Mouse (Mus musculus) midbrain, embryonic 13.5 days (tissue): ENCODE results near the gene Pltp. TPM values are rescaled to one million over a fixed set of nuclear protein-coding genes. Genes with fewer than 3 reads are reported as not detected.
A peak's percentile ranks its signal among the peaks of the same experiment; 100 is the strongest.

ENCODE experiments used
- ATAC-seq: fragments of 200-750 bp; cut with Nextera tagmentation; 2 replicates; pipeline ENCODE4 v1.8.0; 2017; ENCODE audit warnings: mild to moderate bottlenecking, moderate TSS enrichment, moderate library complexity
- H3K27ac ChIP-seq: fragments of 300-500 bp; sonication (generic); 2 replicates; pipeline ENCODE4 v1.5.1; 2015; ENCODE audit warnings: inconsistent platforms, mild to moderate bottlenecking, moderate library complexity
- H3K27me3 ChIP-seq: fragments of 300-500 bp; sonication (generic); 2 replicates; pipeline ENCODE4 v1.6.1; 2015; ENCODE audit warnings: mild to moderate bottlenecking, inconsistent platforms
- H3K36me3 ChIP-seq: fragments of 300-500 bp; sonication (generic); 2 replicates; pipeline ENCODE4 v1.6.1; 2015; ENCODE audit warnings: mild to moderate bottlenecking, inconsistent platforms
- H3K4me1 ChIP-seq: fragments of 300-500 bp; sonication (generic); replicated peaks from 2 replicates; pipeline ENCODE4 v1.6.1; 2015; ENCODE audit warnings: inconsistent platforms
- H3K4me2 ChIP-seq: fragments of 300-500 bp; sonication (generic); replicated peaks from 2 replicates; pipeline ENCODE4 v1.6.1; 2015; ENCODE audit warnings: moderate library complexity, mild to moderate bottlenecking, inconsistent platforms
- H3K4me3 ChIP-seq: fragments of 300-500 bp; sonication (generic); replicated peaks from 2 replicates; pipeline ENCODE4 v1.5.1; 2015; ENCODE audit warnings: mild to moderate bottlenecking, inconsistent platforms
- H3K9ac ChIP-seq: fragments of 300-500 bp; sonication (generic); replicated peaks from 2 replicates; pipeline ENCODE4 v1.6.1; 2015; ENCODE audit warnings: mild to moderate bottlenecking, inconsistent platforms
- H3K9me3 ChIP-seq: fragments of 300-500 bp; sonication (generic); 2 replicates; pipeline ENCODE4 v1.6.1; 2016; ENCODE audit warnings: mild to moderate bottlenecking, inconsistent platforms
- WGBS: fragments of 180-500 bp; shearing (Covaris S2); methylation state at CpG from one replicate; pipeline ENCODE4 v1.1.7; 2015; 5-methylcytosine and 5-hydroxymethylcytosine counted together
- polyA plus RNA-seq: library from polyadenylated mRNA; unstranded; fragments of >200 nt; fragmentation: Nextera tagmentation; extraction: Ambion mirVana; gene quantifications from 2 replicates; pipeline ENCODE4 v1.2.1, GENCODE M21; 2015

The Pltp gene
- 69.1 and 96.1 TPM in 2 replicates for polyA plus RNA-seq

DNA sequence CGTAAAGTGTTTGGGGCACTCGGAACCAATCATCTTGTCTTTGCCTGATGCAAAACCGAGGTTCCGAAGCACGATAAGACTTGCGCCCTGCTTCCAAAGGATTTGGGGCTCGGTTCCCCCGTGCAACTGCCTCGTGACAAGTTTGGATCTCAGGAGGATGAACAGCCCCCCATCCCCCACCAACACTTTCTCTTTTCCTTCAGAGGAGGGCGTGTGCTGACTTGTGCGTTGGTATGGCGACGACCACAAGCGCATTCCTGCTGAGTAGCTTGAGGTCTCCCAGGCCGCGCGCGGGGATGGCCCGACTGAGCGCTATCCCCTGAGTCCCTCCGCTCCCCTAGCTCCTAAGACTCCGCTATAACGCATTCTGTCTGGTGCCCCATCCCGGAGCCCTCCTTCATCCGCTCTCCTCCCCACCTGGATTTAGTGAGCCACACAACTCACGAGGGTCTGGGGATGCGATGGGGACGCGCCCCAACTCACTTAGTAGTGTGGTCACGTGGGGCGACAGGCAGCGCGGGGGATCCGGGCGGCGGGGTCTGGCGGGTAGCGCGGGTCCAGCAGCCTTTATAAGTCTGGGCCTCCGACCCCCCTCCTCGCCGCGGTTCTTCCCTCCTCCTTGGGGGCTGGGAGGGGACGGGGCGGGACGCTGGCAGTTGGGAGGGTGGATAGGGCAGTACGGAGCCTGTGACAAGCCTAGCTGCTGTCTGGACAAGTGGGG lies at the start of gene Pltp:
Gene Pltp (minus strand): TSS at position 611 of the 721 bp plus-strand sequence.
- peak; percentile 84 for ATAC-seq
- peaks cover 49% of the 10 kb centered on the region for H3K27me3 ChIP-seq
- no peaks in the 10 kb centered on the region for H3K9me3 ChIP-seq
- peak within 1 kb of the TSS; percentile 30; the same call in 1 of the 2 replicates for H3K27ac ChIP-seq
- H3K4me3 ChIP-seq, result peak within 1 kb of the TSS; percentile 48
- peak within 1 kb of the TSS; percentile 93 for H3K4me2 ChIP-seq
- under 1% methylated on average over 47 of the region's 47 CpGs for WGBS
- peak within 1 kb of the TSS; percentile 68 for H3K9ac ChIP-seq
- H3K4me1 ChIP-seq, result peaks cover 24% of the 10 kb centered on the region
- no peaks in the 10 kb centered on the region for H3K36me3 ChIP-seq

DNA sequence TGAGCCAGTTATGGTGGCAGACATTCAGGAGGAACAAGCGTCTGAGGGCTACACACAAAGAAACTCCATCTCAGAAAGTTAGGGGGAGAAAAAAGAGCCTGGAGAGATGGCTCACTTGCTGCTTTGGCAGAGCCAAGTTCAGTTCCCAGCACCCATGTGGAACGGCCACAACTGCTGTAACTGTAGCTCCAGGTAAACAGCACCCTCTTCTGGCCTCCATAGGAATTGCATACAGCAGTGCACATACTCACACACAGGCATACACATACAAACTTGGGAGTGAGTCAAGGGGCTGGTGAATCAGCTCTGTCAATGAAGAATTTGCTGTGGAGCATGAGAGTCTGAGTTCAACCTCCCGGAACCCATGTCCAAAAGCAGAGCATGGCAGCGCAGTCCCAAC lies 48.6 kb upstream of the Pltp start:
- Histone ChIP-seq H3K4me2 (no peak overlapping the region), H3K9ac (no peak overlapping the region), H3K4me1 (peaks cover 21% of the 10 kb centered on the region), H3K36me3 (peaks cover 81% of the 10 kb centered on the region), H3K27me3 (no peaks in the 10 kb centered on the region), H3K9me3 (peaks cover 11% of the 10 kb centered on the region), H3K4me3 (no peak overlapping the region), H3K27ac (no peak overlapping the region)
- WGBS, result over 99% methylated on average over 4 of the region's 4 CpGs
- ATAC-seq, result no peak

DNA sequence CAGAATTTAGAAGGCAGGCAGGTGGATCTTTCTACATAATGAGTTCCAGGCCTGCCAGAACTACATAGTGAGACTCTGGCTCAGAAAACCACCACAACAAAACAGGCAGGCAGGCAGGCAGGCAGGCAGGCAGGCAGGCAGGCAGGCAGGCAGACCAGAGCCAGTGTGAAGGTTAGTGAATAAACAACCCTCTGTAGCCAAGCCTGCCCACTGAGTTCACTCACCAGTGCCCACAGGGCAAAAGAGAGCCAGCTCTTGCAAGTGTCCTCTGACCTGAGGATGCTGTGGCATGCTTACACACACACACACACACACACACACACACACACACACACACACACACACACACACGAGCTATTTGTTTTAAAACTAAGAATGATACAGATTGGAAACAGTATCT lies 46.0 kb upstream of the Pltp start:
- WGBS, result 100% methylated on average over 1 of the region's 1 CpGs

DNA sequence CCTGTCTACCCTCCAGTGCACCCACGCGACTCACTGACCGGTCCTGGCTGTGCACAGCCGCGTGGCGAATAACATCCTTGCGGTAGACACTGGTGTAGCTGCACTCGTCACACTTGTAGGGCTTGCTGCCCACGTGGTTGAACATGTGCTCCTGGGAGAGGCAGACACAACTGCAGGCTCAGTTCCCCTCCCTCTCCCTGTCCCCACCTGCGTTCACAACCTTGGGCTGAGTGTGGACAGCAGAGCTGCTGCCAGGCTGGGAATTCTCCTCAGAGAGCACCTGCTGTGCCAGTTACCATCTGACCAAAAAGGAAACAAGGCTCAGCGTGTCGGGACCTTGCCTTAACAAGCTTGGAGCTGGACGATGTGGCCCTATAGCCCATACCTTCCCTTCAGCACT lies 43.9 kb upstream of the Pltp start:
- H3K27ac ChIP-seq, result no peak overlapping the region
- 95% methylated on average over 13 of the region's 13 CpGs for WGBS
- peaks cover 96% of the 10 kb centered on the region for H3K36me3 ChIP-seq
- no peaks in the 10 kb centered on the region for H3K4me1 ChIP-seq
- no peaks in the 10 kb centered on the region for H3K27me3 ChIP-seq
- H3K4me2 ChIP-seq, result no peak overlapping the region
- H3K4me3 ChIP-seq, result no peak overlapping the region
- no peak for ATAC-seq
- peaks cover 4% of the 10 kb centered on the region for H3K9me3 ChIP-seq
- no peak overlapping the region for H3K9ac ChIP-seq

More for the DNA sequence above, 46.0 kb upstream of the Pltp start:
- Histone ChIP-seq H3K36me3 (peaks cover 96% of the 10 kb centered on the region), H3K9ac (no peak overlapping the region), H3K4me1 (no peaks in the 10 kb centered on the region), H3K9me3 (peaks cover 11% of the 10 kb centered on the region), H3K4me2 (no peak overlapping the region), H3K27me3 (no peaks in the 10 kb centered on the region), H3K4me3 (no peak overlapping the region), H3K27ac (no peak overlapping the region)
- ATAC-seq, result no peak

DNA sequence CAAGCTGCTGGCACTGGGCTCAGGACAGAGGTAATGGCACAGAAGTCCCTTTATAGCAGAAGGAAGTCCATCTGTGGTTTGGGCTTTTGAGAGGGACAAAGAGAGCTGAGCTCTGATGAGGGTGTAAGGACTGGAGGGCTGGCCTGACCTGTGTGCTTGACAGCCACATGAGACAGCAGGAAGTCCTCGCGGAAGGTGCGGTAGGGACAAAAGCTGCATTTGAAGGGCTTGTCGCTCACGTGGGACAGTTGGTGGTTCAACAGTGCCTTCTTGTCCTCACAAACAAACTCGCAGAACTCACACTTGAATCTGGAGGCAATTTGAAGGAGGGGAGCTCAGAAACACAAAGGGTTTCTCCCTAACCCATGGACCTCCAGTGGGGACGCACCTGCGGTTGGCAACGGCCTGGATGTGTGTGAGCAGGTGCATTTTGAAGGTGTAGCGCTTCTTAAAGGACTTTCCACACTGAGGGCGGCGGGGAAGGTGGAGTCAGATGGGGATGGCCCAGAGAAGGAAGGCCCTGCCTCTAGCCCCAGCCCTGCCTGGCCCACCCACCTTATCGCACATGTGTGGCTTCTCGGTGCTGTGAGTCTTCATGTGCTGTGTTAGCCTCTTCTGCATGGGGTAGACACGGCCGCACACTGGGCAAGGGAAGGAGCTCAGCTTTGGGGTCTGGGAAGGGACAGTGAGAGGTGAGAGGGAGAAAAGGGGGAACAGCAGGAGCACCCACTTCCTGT lies 42.4 kb upstream of the Pltp start:
- Histone ChIP-seq H3K36me3 (peaks cover 96% of the 10 kb centered on the region), H3K4me1 (no peaks in the 10 kb centered on the region), H3K4me2 (no peak overlapping the region), H3K9me3 (no peaks in the 10 kb centered on the region), H3K27me3 (no peaks in the 10 kb centered on the region), H3K9ac (no peak overlapping the region), H3K27ac (no peak overlapping the region), H3K4me3 (no peak overlapping the region)
- no peak for ATAC-seq
- 94% methylated on average over 16 of the region's 16 CpGs for WGBS

DNA sequence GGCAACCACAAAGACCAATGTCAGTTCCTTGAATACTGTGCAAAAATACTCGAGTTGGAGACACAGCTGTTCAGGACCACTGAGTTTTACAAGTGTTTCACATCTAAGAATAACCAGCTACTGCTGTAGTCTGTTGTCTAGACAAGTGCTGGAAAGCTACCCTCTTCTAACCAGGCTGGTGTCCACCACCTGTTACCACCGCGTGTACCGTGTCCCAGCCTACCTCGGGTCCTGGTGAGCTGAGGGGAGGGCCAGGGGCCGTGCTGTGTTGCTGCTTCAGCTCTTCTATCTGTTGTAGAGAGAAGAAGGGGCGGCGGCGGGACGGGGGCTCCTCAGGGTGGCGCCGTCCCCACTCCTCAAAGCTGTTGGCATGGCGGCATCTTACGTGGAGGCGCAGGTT lies 41.5 kb upstream of the Pltp start:
- WGBS, result 90% methylated on average over 15 of the region's 15 CpGs
- Histone ChIP-seq H3K36me3 (peaks cover 96% of the 10 kb centered on the region), H3K9ac (no peak overlapping the region), H3K4me3 (no peak overlapping the region), H3K27me3 (no peaks in the 10 kb centered on the region), H3K27ac (no peak overlapping the region), H3K4me1 (no peaks in the 10 kb centered on the region), H3K9me3 (no peaks in the 10 kb centered on the region), H3K4me2 (no peak overlapping the region)
- no peak for ATAC-seq

DNA sequence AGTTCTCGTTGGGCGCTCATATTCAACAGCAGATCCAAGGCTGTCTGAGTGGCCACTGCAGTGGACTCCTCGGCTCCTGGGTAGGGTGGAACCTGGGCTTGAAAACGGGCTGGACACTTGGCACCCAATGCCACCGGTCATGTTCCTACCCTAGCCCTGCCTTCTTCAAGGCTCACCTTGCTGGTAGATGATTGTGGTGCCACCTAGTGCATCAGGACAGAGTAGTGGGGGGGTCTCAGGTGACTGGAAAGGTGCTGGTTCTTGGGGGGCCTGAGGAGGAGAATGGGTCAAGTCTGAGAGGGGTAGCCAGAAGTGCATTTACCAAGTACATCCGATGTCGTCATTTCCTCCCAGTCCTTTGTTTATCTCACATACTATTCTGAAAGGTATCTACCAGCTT lies 40.5 kb upstream of the Pltp start:
- peaks cover 100% of the 10 kb centered on the region for H3K36me3 ChIP-seq
- H3K27ac ChIP-seq, result no peak overlapping the region
- 97% methylated on average over 7 of the region's 7 CpGs for WGBS
- H3K4me1 ChIP-seq, result no peaks in the 10 kb centered on the region
- no peaks in the 10 kb centered on the region for H3K27me3 ChIP-seq
- no peak for ATAC-seq
- no peak overlapping the region for H3K4me2 ChIP-seq
- no peak overlapping the region for H3K9ac ChIP-seq
- H3K4me3 ChIP-seq, result no peak overlapping the region
- H3K9me3 ChIP-seq, result no peaks in the 10 kb centered on the region

DNA sequence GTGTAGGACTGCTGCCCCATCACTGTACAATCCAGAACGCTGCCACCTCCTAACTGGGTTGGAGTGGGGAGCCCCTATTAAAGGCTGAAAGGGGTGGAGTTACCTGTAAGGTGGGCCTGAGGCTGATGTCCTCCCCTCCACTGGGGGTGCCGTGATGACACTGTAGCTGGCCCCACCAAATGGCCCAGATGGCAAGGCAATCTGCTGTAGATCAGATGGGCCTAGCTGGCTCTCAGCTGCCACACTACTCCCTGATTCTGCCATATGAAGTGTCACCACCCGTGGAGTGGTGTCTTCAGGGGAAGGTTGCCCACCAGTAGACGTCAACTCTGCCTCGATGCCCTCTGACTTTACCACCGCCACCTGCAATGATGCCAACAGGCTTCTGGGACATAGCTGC lies 38.4 kb upstream of the Pltp start:
- ATAC-seq, result no peak
- 97% methylated on average over 6 of the region's 6 CpGs for WGBS
- Histone ChIP-seq H3K36me3 (peaks cover 100% of the 10 kb centered on the region), H3K4me3 (no peak overlapping the region), H3K9me3 (no peaks in the 10 kb centered on the region), H3K27ac (no peak overlapping the region), H3K4me1 (no peaks in the 10 kb centered on the region), H3K9ac (no peak overlapping the region), H3K27me3 (no peaks in the 10 kb centered on the region), H3K4me2 (no peak overlapping the region)

DNA sequence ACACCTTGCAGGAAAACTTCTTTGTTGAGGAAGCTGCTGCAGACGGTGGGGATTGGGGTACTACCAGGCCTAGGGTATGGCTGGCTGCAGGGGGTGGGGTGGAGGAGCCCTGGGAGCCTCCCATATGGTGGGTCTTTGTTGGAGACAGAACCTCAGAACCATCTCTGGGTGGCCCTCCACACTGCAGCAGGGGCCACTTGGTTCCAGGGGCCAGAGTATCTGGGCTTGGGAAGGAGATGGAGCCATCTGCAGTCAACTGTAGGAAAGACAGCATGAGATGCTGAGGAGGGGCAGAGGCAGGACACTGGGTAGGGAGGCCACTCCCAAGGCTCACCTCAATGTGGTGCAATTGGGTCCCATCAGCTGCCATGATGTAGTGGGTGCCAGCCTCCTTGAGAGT lies 37.1 kb upstream of the Pltp start:
- Histone ChIP-seq H3K9ac (no peak overlapping the region), H3K4me2 (no peak overlapping the region), H3K4me3 (no peak overlapping the region), H3K27ac (no peak overlapping the region), H3K36me3 (peaks cover 100% of the 10 kb centered on the region), H3K4me1 (no peaks in the 10 kb centered on the region), H3K9me3 (no peaks in the 10 kb centered on the region), H3K27me3 (no peaks in the 10 kb centered on the region)
- ATAC-seq, result peak; percentile 31; the same call in 1 of the 2 replicates
- WGBS, result 84% methylated on average over 1 of the region's 1 CpGs

DNA sequence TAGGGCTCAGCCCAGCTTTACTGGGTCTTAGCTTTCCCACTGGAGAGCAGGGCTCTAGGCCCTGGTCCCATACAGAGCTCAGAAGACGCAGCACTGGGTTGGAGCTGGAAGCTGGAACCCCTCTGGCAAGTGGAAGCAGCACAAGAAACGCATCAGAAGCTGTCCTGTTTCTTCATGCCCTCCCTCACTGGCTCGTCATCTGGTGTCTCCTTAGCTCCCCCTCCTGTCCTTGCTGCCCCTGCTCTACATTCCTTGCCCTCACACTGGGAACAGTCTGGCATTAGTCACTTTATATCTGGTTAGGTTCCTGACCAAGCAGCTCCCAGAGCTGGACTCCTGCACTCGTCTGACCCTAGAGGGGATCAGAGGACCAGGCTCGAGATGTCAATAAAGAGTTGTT lies 36.5 kb upstream of the Pltp start:
- 67% methylated on average over 5 of the region's 5 CpGs for WGBS
- H3K27me3 ChIP-seq, result no peaks in the 10 kb centered on the region
- H3K27ac ChIP-seq, result no peak overlapping the region
- H3K4me2 ChIP-seq, result no peak overlapping the region
- peaks cover 100% of the 10 kb centered on the region for H3K36me3 ChIP-seq
- H3K4me1 ChIP-seq, result no peaks in the 10 kb centered on the region
- H3K9ac ChIP-seq, result no peak overlapping the region
- H3K4me3 ChIP-seq, result no peak overlapping the region
- ATAC-seq, result no peak
- no peaks in the 10 kb centered on the region for H3K9me3 ChIP-seq

DNA sequence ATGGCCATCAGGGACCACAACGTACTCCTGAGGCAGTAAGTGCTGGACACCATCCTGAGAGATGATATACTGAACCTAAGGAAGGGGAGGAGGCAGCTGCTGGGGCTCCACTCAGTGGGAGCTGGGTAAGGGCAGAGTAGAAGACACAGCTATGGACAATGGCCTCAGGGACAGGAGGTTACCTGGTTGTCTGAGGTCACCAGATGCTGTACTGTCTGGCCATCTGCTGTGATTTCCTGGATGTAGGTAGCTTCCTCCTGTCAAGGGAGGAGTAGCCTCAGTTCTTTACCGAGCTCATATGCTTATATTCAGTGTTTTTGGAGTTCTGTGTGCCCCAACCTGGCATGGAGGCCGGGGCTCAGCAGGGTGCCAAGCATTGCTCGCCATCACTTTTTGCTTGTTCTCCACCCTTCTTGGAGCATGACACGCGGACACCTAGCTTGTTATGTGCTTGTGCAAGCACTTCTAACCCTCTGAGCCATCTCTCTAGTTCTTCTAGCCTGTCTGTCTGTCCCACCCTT lies 35.2 kb upstream of the Pltp start:
- no peak for ATAC-seq
- Histone ChIP-seq H3K9ac (no peak overlapping the region), H3K27me3 (no peaks in the 10 kb centered on the region), H3K4me3 (no peak overlapping the region), H3K4me1 (no peaks in the 10 kb centered on the region), H3K36me3 (peaks cover 100% of the 10 kb centered on the region), H3K9me3 (no peaks in the 10 kb centered on the region), H3K27ac (no peak overlapping the region), H3K4me2 (no peak overlapping the region)
- 89% methylated on average over 6 of the region's 6 CpGs for WGBS

DNA sequence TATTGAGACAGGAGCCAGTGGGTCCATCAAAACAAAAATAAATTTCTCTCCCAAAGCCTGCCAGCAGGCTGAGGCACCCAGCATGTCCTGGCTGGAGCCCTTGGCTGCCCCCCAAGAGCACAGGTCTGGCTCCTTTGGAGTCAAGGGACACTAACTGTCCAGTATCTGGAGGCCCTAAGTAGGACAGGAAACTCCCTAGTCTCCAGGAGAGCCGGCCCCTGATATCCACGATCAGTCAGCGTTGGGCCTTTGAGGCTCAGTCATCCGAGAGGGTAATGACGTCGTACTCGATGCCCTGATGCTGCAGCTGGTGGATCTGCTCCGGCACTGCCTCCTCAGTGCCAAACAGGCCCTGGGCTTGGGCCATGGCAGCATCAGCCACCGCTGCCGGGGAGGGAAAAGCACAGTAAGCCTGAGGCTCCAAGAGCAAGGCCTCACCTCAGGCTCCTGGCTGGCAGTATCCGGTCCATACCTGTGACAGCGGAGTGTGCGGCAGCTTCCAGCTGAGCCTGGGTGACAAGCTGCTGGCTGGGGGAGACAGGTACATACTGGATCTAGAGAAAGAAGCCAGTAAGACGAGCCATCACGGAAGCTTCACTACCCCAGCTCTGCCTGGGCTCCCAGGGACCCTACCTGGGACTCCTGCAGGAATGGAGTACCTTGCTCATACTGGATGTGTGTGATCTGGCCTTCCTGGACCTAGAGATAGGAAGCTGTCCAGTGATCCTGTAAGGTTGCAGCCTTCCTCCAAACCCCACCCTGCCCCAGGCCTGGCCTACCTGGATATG lies 34.6 kb upstream of the Pltp start:
- no peak overlapping the region for H3K27ac ChIP-seq
- H3K4me2 ChIP-seq, result no peak overlapping the region
- no peaks in the 10 kb centered on the region for H3K27me3 ChIP-seq
- peaks cover 100% of the 10 kb centered on the region for H3K36me3 ChIP-seq
- H3K9ac ChIP-seq, result no peak overlapping the region
- no peaks in the 10 kb centered on the region for H3K4me1 ChIP-seq
- 86% methylated on average over 15 of the region's 15 CpGs for WGBS
- no peaks in the 10 kb centered on the region for H3K9me3 ChIP-seq
- no peak overlapping the region for H3K4me3 ChIP-seq
- ATAC-seq, result no peak
